Mouse (Mus musculus) olfactory bulb, adult 2 months (tissue): ENCODE data around the gene Dhh.

ENCODE experiments used
- CTCF ChIP-seq: fragments of 200-500 bp; IDR thresholded peaks from 2 replicates; pipeline ENCODE4 v1.5.1; 2012; ENCODE audit warnings: low read depth, mild to moderate bottlenecking, low read length, moderate library complexity; ENCODE audit not compliant: insufficient read depth
- POLR2A ChIP-seq: fragments of 200-500 bp; IDR thresholded peaks from 2 replicates; pipeline ENCODE4 v1.6.1; 2012; ENCODE audit warnings: mild to moderate bottlenecking, low read depth, low read length, moderate library complexity; ENCODE audit not compliant: insufficient read depth

DNA sequence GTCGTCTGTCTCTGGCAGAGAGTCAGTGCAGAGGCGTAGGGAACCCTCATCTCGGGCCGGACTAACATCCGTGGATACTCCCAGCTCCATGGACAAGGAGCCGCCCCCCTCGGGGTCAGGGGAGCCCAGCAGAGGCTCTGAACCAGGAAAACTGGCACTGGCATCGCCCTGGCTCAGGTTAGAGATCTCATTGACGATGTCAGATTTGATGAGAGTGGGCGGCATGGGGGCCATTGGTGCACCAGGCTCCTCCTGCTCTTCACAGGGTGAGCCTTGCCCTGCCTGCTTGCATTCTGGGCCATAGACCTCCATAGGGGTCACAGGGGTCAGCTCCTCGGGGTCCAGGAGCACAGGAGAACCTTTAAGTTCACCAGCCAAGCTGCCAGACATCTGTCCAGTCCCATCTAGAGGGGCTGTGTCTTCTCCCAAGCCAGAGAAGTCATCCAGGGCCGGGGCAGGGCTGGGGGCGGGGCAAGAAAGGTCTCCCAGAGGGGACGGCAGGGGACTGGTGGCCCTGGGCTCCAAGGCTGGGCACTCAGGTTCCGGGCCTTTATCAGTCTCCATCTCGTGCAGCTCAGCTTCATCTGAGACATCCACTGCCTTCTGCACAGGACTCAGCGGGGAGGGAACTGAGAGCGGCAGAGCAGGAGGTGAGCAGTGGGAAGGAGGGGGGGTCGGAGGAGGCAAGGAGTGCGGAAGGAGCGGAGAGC, 36.5 kb downstream of the Dhh start:
- TF ChIP-seq POLR2A (no peak), CTCF (no peak)
